Mouse (Mus musculus) left cerebral cortex, postnatal 36 days (tissue): Measurements from ENCODE around the gene Sarnp. TPM values are rescaled to one million over a fixed set of nuclear protein-coding genes. Genes with fewer than 3 reads are reported as not detected.

Source experiments
- DNase-seq, 2 experiments: peaks; one replicate each; pipeline ENCODE4 v3.0.0; 2021 to 2022; ENCODE audit warnings: low spot score in 2 of 2, mixed read lengths in 1 of 2
- intact Hi-C: fragments of 180-260 bp; cut with DNase I; formaldehyde crosslinking; loops from one replicate; pipeline ENCODE4 v1.15.1; 2025
- total RNA-seq, 2 experiments: library from RNA; stranded (reverse); gene quantifications; 2 replicates each; pipeline ENCODE4 v1.2.3; 2021

Gene Sarnp
- 10 to 100 TPM; 32.9 to 40.9 TPM for total RNA-seq

DNA sequence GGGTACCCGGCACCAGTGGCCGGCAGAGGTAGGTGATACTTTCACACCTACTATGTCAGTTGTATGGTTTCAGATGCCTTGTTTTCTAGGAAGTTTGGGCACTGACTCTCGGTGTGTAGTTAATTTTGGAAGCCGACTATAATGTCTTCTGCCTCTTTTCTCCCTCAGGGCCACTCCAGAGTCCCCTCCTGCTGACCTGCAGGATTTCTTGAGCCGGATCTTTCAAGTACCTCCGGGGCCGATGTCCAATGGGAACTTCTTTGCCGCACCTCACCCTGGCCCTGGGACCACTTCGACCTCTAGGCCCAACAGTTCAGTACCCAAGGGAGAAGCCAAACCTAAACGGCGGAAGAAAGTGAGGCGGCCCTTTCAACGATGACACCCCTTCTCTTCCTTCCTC lies at the start of gene Sarnp:
TSS of gene Sarnp (plus strand) at position 301 of the 400 bp plus-strand sequence.
- no peak for DNase-seq
- intact Hi-C loops, result no loop called here

DNA sequence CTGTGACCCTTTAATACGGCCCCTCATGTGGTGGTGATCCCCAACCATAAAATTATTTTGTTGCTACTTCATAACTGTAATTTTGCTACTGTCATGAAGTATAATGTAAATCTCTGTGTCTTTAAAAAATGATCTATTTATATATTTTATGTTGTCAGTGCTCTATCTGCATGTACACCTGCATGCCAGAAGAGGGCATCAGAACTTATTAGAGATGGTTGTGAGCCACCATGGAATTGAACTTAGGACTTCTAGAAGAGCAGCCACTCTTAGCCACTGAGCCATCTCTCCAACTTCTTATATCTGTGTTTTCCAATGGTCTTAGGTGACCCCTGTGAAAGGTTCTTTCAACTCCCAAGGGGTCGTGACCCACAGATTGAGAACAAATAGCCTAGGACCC lies 44.2 kb upstream of the Sarnp start:
- no peak for DNase-seq
- intact Hi-C loops, result no loop called here

DNA sequence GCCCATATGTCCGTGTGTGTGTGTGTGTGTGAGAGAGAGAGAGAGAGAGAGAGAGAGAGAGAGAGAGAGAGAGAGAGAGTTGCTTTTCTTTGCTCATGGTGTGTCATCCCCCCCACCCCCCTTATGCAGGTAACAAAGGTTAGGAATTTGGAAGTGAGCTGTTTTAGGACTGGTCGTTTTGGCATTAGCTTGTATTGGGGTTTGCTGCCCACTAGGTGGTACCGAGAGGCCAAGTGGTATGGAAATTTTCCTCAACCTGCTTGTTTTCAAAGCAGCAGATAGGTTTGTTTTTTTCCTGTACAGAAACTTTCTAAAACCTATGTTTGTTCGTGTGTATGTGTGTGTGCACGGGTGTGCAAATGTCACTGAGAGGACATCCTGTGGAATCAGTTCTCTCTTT lies 43.4 kb upstream of the Sarnp start:
- DNase-seq, result no peak
- intact Hi-C loops, result no loop called here

DNA sequence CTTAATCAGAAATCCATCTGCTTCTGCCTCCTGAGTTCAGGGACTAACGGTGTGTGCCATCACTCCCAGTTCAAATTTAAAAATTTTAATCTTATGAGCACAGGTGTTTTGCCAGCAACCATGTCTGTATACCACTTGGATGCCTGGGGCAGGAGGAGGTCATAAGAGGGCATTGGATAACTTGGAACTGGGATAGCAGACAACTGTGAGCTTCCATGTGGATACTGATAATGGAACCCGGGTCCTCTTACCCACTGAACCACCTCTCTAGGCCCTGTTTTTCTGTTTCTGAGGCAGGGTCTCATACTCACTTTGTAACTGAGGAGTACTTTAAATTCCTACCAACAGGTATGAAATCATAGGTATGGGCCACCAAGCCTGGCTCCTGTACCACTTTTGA lies 38.7 kb upstream of the Sarnp start:
- no peak for DNase-seq
- intact Hi-C loops, result no loop called here

DNA sequence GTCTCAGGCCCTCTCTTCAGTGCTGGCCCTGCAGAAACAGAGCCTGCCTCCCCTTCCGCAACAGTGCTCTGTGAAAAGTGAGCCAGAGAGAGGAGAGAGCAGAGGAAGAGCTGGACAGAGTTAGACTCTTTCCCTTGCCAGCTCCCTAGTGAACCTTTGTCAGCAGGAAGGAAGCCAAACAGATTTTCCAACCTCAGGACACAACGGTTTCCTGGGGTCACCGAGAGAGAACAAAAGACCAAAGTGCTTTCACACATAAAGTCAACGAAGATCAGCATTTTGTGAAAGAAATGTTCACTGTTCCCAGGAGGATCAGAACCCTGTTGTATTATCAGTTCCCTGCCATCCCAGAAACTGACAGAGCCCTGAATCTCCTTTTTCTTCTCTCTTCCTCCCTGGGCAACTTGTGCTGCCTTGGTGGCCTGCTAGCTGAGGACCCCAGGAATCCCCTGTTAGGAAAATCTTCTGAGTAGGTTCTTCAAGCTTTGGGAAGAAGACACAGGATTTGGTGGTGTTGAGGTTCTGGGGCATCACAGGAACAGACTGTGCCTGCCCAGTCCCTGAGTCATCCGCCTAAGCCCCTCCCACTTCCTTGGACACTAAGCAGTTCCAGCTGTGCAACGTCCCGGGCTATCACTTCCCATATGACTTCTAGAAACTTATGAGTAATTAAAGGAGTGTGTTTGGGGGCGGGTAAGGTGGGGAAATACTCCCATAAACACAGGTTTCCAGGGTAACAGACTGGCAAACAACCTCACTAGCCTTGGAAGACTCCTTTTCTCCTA lies 37.9 kb upstream of the Sarnp start:
- no peak for DNase-seq
- intact Hi-C loops, result no loop called here

DNA sequence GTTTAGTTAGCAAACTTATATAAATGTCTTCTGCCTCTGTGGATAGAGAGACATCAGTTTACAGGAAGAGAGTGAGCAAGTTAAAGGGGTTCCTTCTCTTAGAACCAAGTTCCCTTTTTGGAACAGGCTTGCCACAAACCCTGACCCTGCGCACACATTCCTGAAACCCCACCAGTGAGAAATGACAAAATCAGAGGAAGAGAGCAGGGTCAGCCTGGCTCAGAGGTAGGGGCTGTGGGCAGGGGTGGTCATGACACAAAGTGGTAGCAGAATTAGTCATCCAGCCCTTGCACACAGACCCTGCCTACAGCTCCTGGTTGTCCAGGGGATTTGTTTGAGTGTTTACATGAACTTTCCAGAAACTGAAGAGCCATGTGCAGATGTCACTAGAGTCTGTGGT lies 36.9 kb upstream of the Sarnp start:
- intact Hi-C loops, result no loop called here
- no peak for DNase-seq

DNA sequence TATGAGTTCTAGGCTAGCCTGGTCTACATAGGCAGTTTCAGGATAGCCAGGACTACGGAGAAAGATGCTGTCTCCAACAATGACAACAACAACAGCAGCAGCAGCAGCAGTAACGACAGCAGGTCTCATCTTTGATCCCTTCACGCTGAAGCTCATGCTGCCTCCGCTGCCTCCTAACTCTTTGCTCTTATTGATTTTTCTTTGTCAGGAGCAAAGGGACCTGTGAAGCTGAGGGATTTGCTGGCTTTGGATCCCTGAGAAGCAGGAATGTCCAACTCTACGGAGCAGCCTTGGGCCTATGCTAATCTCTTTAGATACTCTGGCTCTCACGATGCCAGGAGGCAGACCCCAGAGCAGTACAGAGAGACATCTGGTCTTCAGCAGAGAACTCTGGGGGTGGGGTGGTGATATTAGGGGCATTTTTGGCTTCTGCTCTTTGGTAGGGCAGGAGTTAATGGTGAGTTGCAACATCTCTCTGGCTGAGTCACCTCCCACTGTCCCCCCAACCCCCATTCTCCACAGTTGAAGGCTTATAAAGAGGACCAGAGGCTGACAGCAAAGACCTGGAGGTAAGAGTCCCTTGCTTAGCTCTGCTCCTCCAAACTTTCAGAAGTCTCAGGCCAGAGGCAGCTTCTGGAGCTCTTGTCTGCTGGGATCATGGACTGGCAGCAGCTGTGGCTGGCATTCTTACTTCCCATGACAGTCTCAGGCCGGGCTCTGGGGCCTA lies 26.6 kb upstream of the Sarnp start, which contains the start of gene Mmp19:
TSS of gene Mmp19 (plus strand) at position 513 of the 727 bp plus-strand sequence.
- DNase-seq, result no peak
- intact Hi-C loops, result no loop called here

DNA sequence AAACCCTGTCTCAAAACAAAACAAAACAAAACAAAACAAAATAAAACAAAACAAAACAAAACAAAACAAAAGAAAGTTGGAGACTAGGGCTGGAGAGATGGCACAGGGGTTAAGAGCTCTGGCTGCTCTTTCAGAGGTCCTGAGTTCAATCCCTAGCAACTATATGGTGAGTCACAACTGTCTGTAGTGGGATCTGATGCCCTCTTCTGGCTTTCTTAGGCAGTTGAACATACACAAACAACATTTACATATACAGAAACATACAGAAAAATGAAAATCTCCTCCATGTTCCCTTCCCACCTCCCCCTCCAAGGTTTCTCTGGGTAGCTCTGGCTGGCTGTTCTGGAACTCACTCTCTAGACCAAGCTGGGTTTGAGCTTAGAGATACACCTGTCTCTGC lies 25.1 kb upstream of the Sarnp start:
- intact Hi-C loops, result no loop called here
- DNase-seq, result no peak

DNA sequence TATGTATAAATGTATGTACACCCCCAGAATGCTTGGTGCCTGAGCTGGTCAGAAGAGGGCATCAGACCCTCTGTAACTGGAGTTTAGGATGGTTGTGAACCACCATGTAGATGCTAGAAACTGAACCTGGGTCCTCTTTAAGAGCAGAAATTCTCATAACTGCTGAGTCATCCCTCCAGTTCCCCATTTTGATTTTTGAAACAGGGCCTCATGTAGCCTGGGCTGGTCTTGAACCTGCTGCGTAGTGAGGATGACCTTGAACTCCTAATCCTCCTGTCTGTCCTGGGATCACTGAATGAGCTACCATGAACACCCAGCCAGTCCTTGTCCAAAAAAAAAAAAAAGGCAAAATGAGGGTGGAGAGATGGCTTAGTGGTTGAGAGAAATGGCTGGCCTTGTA lies 23.9 kb upstream of the Sarnp start:
- no peak for DNase-seq
- intact Hi-C loops, result no loop called here

DNA sequence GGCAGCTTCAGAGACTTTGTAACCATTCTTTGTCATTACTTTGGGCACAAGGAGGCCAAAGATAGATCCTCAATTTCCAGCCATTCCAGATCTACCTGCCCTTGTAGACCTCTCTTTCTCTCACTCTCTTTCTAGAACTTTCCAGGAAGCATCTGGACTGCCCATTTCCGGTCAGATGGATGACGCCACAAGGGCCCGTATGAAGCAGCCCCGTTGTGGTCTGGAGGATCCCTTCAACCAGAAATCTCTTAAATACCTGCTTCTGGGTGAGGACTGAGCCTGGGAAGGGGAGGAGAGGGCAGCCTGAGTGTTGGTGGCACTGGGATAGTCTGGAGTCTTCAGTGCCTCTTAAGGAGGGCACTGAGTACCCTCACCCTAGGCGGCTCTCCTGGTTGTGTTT lies 22.7 kb upstream of the Sarnp start:
- no peak for DNase-seq
- intact Hi-C loops, result no loop called here

DNA sequence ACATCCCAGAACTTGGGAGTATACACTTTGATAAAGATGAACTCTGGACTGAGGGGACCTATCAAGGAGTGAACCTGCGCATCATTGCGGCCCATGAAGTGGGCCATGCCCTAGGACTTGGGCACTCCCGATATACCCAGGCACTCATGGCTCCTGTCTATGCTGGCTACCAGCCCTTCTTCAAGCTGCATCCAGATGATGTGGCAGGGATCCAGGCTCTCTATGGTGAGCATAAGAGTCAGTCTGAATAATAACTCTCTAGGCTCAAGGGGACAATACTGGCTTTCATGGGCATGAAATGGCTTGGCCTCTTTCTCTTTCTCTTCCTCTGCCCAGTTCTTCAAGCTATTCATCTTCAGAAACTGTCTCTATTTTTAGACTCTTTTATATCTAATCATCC lies 21.6 kb upstream of the Sarnp start:
- no peak for DNase-seq
- intact Hi-C loops, result no loop called here

DNA sequence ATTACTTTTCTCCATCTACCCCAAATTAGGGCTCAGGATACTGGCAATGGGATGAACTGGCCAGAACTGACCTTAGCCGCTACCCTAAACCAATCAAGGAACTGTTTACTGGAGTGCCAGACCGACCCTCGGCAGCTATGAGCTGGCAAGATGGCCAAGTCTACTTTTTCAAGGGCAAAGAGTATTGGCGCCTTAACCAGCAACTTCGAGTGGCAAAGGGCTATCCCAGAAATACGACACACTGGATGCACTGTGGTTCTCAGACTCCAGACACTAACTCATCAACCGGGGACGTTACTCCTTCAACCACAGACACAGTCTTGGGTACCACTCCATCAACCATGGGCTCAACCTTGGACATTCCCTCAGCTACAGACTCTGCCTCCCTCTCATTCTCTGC lies 18.5 kb upstream of the Sarnp start:
- DNase-seq, result no peak
- intact Hi-C loops, result no loop called here

DNA sequence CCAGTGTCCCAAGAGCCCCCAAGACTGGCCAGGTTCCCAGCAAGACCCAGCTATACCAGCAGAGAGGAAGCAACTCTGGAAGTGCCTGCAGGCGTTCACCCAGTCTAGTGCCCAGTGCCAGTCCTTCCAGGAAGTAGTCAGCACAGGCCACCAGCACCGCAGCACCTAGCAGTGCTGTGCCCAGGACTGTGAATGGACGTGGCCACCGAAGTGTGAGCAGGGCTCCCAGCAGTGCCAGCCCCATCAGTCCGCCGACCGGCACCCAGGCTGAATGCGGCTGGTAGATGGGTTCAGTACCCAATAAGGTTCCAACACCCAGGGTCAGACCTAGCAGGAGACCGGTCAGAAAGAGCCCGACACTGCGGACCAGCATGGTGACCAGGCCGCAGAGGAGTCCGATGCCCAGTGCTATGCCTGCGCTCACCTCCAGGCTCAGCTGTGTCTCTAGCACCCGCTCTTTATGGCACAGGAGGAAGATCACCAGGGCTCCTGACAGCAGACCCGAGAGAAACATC lies 15.1 kb upstream of the Sarnp start:
- intact Hi-C loops, result no loop called here
- no peak for DNase-seq

DNA sequence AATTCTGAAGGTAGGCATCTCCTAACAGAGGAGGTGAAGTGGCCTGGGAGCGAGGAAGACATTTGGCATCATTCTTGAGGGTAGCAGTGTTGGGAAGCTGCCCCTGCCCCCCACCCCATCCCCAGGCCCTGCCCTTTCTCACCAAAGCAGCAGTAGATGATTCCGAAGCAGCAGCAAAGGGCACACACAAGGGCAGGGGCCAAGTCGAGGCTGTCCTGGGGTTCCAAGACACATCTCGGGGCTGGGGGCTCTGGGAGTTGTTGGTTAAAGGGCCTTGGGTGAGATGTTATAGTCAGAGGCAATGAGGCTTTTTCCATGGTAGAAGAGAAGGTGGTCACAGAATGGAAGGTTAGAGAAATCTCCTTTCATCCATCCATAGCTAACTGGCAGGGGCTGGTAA lies 14.2 kb upstream of the Sarnp start:
- intact Hi-C loops, result no loop called here
- DNase-seq, result no peak

DNA sequence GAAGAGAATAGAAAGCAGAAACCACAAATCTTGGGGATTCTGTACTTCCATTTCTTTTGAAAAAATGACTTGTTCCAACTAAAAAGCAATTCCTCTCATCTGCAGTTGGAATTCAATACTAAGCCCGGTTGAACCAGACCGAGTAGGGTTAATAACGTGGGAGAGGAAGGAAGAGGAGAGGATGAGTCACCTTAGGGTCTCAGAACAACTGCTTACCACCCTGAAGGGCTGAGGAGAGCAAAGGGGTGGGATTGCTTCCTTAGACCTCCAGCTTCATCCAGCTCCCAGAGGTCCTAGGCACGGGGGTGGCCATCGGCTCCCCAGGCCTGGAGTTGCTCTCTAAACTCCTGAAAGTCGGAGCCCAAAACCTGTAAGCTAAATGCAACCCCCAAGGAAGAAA lies 13.8 kb upstream of the Sarnp start:
- DNase-seq, result no peak
- intact Hi-C loops, result no loop called here

DNA sequence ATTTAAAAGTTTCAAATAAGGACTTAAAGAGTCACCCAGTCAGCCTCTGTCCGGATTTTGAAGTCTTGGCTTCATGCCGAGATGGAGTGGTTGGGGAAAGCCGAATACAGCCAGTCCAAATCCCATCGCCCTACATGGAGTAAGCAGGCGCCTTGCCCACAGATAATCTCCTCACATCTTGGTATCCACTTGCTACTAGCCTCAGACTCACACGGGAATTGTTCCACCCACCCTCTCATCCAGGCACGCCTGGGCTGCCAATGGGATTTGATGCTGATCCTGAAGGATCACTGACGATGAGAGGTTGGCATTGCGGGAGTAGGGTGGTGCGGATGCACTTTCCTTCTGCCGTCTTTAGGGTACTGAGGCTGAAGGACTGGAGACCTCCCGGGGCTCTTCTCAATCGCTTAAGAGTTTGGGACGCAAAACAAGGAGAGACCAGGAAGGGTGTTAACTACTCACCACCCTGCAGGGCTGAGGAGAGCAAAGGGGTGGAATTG lies 13.3 kb upstream of the Sarnp start, which contains the start of gene Dnajc14:
TSS of gene Dnajc14 (plus strand) at position 292 of the 500 bp plus-strand sequence.
- peak; percentile 68 to 70 for DNase-seq
- intact Hi-C loops, result no loop called here

DNA sequence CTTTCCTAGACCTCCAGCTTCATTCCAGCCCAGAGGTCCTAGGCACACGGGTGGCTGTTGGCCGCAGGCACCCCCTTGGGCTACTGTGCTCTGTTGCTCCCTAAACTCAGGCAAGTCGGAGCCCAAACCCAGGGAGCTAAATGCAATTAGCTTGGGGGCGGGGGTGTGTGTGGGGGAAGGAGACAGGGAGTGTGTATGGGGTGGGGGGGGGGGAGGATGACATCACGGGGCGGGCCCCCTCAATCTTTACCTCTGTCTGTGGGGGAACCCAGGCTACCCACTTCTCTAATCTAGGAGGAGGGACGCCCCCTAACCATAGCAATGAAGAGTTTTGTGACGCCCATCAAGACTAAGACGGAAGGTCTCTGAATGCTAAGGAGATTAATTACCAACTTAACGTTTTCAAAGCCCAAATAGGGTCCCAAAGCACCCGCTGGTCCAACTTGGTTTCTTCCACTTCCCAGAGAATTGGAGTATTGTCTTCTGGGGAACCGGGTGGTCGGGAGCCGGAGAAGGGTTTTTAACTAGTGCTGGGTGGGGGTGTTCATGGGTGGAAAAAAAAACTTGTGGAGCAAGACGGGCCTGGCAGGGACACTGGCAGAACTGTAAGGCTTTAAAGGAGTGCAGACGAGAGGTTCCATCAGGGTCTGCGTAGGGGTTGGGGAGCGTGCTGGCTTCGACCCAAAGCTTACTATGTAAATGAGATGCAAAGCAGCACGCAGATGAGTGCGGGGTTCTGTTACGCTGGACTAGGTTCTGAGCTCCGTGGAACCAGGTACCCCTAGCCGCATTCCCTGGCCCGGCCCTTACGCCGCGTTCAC lies 12.7 kb upstream of the Sarnp start, which contains the start of gene Tmem198b:
TSS of gene Tmem198b (minus strand) at position 100 of the 821 bp plus-strand sequence.
- intact Hi-C loops, result loop anchor here (1.0 kb wide), 2 partner anchors 17 to 56 kb away; partner anchors contain the start of gene Ormdl2
- peak; percentile 68 to 78 for DNase-seq

DNA sequence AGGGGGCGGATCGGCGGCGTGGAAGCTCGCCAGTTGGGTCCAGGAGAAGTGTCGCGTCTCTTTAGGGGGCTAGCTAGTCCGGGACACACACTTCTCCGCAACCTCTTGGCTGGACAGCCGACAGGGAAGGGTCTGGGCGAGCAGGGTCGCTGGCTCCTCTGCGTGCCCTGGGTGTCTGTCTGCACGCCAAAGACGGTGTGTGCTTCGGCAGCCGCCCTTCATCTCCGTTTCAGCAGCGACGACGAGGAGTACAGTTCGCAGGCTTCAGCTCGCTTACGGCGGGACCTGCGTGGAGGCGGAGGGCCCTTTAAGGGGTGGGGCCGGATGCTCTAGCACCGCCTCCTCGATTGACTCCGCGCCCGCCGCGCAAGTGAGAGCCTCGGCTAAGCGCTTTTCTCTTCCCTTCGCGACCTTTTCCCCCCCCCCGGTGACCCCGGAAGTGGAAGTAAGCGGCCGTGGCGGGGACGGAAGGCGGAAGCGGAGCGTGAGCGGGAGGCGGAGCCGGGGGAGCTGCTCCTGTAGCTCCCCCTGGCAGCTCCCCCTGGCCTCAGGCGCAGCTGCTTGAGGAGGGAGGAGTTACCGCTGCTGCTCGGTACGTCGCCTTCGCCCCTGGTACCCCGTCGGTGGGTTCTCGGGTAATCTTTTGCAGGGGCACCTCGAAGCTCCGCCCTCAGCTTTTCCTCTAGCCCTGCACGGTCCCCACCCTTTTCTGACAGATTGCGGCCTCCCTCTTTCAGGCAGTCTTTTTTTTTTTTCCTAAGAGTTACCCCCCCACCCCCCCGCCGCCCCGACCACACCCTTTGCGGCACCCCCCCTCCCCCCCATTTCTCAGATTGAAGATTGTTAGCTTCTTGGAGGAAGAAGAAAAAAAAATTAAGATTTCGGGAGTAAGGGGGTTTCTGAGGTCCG lies 11.8 kb upstream of the Sarnp start:
- intact Hi-C loops, result loop anchor here (1.0 kb wide), 2 partner anchors 16 to 57 kb away; partner anchors contain the start of gene Ormdl2
- peak; percentile 94 to 95 for DNase-seq

DNA sequence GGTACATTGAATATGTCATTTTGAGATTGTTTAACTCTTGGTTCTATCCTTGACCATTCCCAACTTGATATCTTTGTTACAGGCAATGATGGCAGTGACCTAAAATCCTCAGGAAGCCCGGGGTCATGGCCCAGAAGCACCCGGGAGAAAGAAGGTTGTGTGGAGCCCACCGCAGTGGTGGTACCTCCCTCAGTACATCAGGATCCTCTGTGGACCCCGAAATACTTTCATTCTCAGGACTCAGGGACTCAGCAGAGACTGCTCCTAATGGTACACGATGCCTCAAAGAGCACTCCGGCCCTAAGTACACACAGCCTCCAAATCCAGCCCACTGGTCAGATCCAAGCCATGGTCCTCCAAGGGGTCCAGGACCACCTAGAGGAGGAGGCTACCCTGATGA lies 11.0 kb upstream of the Sarnp start:
- no peak for DNase-seq
- intact Hi-C loops, result no loop called here
